In the genomic region with DNA sequence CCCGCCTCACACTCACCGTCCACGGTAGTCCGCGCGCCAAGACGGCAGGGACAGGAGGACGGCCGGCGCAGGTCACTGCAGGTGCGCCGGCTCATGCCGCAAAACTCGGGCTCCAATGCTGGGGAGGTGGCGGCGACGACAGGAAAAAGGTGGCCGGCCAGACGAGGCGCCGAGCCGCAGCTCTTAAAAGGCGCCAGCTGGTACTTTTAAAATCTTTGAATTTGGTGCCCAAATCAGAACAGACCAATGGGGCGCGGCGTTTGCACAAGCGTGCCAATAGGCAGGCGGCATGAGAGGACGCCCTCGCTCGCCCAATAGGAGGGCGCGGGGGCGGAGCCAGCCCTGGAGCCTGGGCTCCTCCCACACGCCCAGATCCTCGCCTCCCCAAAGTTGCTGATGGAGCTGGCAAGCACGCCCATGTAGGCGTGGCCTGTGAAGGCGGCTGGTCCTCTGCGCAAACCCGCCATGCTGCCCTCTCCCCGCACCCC, we compare ENCODE assay signal across 8 mouse cellular contexts. TPM values are rescaled to one million over a fixed set of nuclear protein-coding genes. Genes with fewer than 3 reads are reported as not detected.
DNase-seq lines count a peak whose midpoint lies in the region; ATAC-seq and TF ChIP-seq lines count a peak whose summit lies in the region.

TSS of gene Fbxo5 (minus strand) at position 358 of the 488 bp plus-strand sequence.

- peak; percentile 98 for DNase-seq in heart, adult 9 months (ENCODE audit: low spot score in 2 of 2)
- peak; percentile 91 for DNase-seq in liver, adult 2 months (ENCODE audit: extremely low read depth, low read depth, low spot score)
- peak; percentile 99 for DNase-seq in splenic B cell, adult 2 months (ENCODE audit: low read depth, low spot score)

- H3K4me2 ChIP-seq in embryonic facial prominence, embryonic 15.5 days (replicated peaks), result peak within 1 kb of the TSS; percentile 94
- peak within 1 kb of the TSS; percentile 71 for H3K4me2 ChIP-seq in kidney, embryonic 14.5 days (replicated peaks; ENCODE audit: low read depth, low read length)

- no peak for TF ChIP-seq POLR2A in bone marrow macrophage, adult 2 months (IDR thresholded peaks at IDR 0.05; ENCODE audit: borderline replicate concordance, low read depth, low read length)
- no peak for TF ChIP-seq POLR2A in liver, adult 2 months (IDR thresholded peaks at IDR 0.05; ENCODE audit: extremely low read depth, insufficient read depth, low read length)

- no peak for TF ChIP-seq CTCF in C2C12 (IDR thresholded peaks at IDR 0.05; ENCODE audit: control insufficient read depth, insufficient read depth, insufficient read length)
- TF ChIP-seq CTCF in bone marrow macrophage, adult 2 months (IDR thresholded peaks at IDR 0.05; ENCODE audit: low read depth, low read length), result no peak
- no peak for TF ChIP-seq CTCF in liver, adult 2 months (IDR thresholded peaks at IDR 0.05; ENCODE audit: low read depth, low read length)

- peak within 1 kb of the TSS; percentile 92 for H3ac ChIP-seq in C2C12 (ENCODE audit: control insufficient read depth, insufficient read length, low read depth)

- H3K79me3 ChIP-seq in C2C12 (ENCODE audit: low read depth), result peaks cover 47% of the 10 kb centered on the region

- H3K4me1 ChIP-seq in bone marrow macrophage, adult 2 months (ENCODE audit: control insufficient read depth, insufficient read depth, low read length), result peaks cover 20% of the 10 kb centered on the region
- H3K4me1 ChIP-seq in embryonic facial prominence, embryonic 15.5 days, result peaks cover 26% of the 10 kb centered on the region
- H3K4me1 ChIP-seq in kidney, embryonic 14.5 days (ENCODE audit: control insufficient read depth, insufficient read depth, low read length), result peaks cover 9% of the 10 kb centered on the region
- H3K4me1 ChIP-seq in liver, adult 2 months (ENCODE audit: control insufficient read depth, insufficient read depth, low read length), result peaks cover 5% of the 10 kb centered on the region

- peak within 1 kb of the TSS; percentile 85 for H3K4me3 ChIP-seq in C2C12 (ENCODE audit: insufficient read depth, poor library complexity, severe bottlenecking)
- peak within 1 kb of the TSS; percentile 95 for H3K4me3 ChIP-seq in bone marrow macrophage, adult 2 months (ENCODE audit: insufficient read depth, low read length)
- peak within 1 kb of the TSS; percentile 80 for H3K4me3 ChIP-seq in embryonic facial prominence, embryonic 15.5 days (replicated peaks)
- peak within 1 kb of the TSS; percentile 87 for H3K4me3 ChIP-seq in kidney, embryonic 14.5 days (ENCODE audit: low read length)
- H3K4me3 ChIP-seq in liver, adult 2 months (ENCODE audit: insufficient read depth, low read depth, low read length), result peak within 1 kb of the TSS; percentile 75

- H3K79me2 ChIP-seq in C2C12 (ENCODE audit: control insufficient read depth, insufficient read depth), result peaks cover 50% of the 10 kb centered on the region
- H3K79me2 ChIP-seq in liver, adult 2 months (ENCODE audit: control insufficient read depth, insufficient read depth, low read length), result peaks cover 8% of the 10 kb centered on the region; the same call in 1 of the 2 replicates

- peak within 1 kb of the TSS; percentile 91 for H3K27ac ChIP-seq in bone marrow macrophage, adult 2 months (ENCODE audit: insufficient read depth, low read depth, low read length)
- peak within 1 kb of the TSS; percentile 93 for H3K27ac ChIP-seq in embryonic facial prominence, embryonic 15.5 days (replicated peaks)
- peak within 1 kb of the TSS; percentile 88 for H3K27ac ChIP-seq in kidney, embryonic 14.5 days (ENCODE audit: low read depth, low read length)
- H3K27ac ChIP-seq in liver, adult 2 months (replicated peaks; ENCODE audit: insufficient read depth, low read depth, low read length), result peak within 1 kb of the TSS; percentile 79

- peak; percentile 96 for ATAC-seq in embryonic facial prominence, embryonic 15.5 days (ENCODE audit: insufficient number of reproducible peaks, low FRiP score, low TSS enrichment, low read depth)
- ATAC-seq in kidney, embryonic 14.5 days (ENCODE audit: low FRiP score, low TSS enrichment), result peak; percentile 94
- peak; percentile 96 for ATAC-seq in monocyte, adult 5-6 weeks (replicated peaks; ENCODE audit: insufficient number of reproducible peaks, low FRiP score, low TSS enrichment, poor library complexity, severe bottlenecking)

- H3K9ac ChIP-seq in embryonic facial prominence, embryonic 15.5 days, result peak within 1 kb of the TSS; percentile 50
- peak within 1 kb of the TSS; percentile 85 for H3K9ac ChIP-seq in kidney, embryonic 14.5 days (ENCODE audit: low read depth, low read length)
- H3K9ac ChIP-seq in liver, adult 2 months (ENCODE audit: low read depth, low read length), result peak within 1 kb of the TSS; percentile 62

- no peaks in the 10 kb centered on the region for H3K27me3 ChIP-seq in C2C12 (ENCODE audit: control insufficient read depth, insufficient read depth, insufficient read length)
- H3K27me3 ChIP-seq in embryonic facial prominence, embryonic 15.5 days, result no peaks in the 10 kb centered on the region
- H3K27me3 ChIP-seq in kidney, embryonic 14.5 days (ENCODE audit: control insufficient read depth, insufficient read depth, low read length), result no peaks in the 10 kb centered on the region
- no peaks in the 10 kb centered on the region for H3K27me3 ChIP-seq in liver, adult 2 months (ENCODE audit: control insufficient read depth, insufficient read depth, low read length)
- no peaks in the 10 kb centered on the region for H3K27me3 ChIP-seq in splenic B cell, adult 2 months (ENCODE audit: control insufficient read depth, insufficient read depth, low read length, poor library complexity, severe bottlenecking)

- WGBS in embryonic facial prominence, embryonic 15.5 days, result under 1% methylated on average over 41 of the region's 42 CpGs
- WGBS in kidney, embryonic 14.5 days, result under 1% methylated on average over 39 of the region's 42 CpGs
- under 1% methylated on average over 42 of the region's 42 CpGs for WGBS in liver, adult 2 months

- peaks cover 43% of the 10 kb centered on the region for H3K36me3 ChIP-seq in C2C12 (ENCODE audit: control insufficient read depth, insufficient read depth)
- peaks cover 19% of the 10 kb centered on the region for H3K36me3 ChIP-seq in embryonic facial prominence, embryonic 15.5 days
- peaks cover 26% of the 10 kb centered on the region for H3K36me3 ChIP-seq in kidney, embryonic 14.5 days (ENCODE audit: control insufficient read depth, insufficient read depth, low read length)
- H3K36me3 ChIP-seq in liver, adult 2 months (ENCODE audit: control insufficient read depth, insufficient read depth, low read length), result peaks cover 12% of the 10 kb centered on the region
- H3K36me3 ChIP-seq in splenic B cell, adult 2 months (ENCODE audit: control insufficient read depth, insufficient read depth, low read length, poor library complexity, severe bottlenecking), result peaks cover 8% of the 10 kb centered on the region

- no peaks in the 10 kb centered on the region for H3K9me3 ChIP-seq in embryonic facial prominence, embryonic 15.5 days (replicated peaks)
- no peaks in the 10 kb centered on the region for H3K9me3 ChIP-seq in kidney, embryonic 14.5 days (ENCODE audit: control insufficient read depth, low read length)

TF ChIP-seq in C2C12, 6 proteins besides CTCF, POLR2A, EP300 and RAD21:
- TF ChIP-seq USF1 (IDR thresholded peaks at IDR 0.05; ENCODE audit: low read depth) (no peak), CEBPB (IDR thresholded peaks at IDR 0.05; ENCODE audit: low read depth) (no peak), MYOG (IDR thresholded peaks at IDR 0.05; ENCODE audit: control insufficient read depth, extremely low read depth, insufficient read length) (no peak), FOSL1 (IDR thresholded peaks at IDR 0.05; ENCODE audit: insufficient read depth, low read length, poor library complexity, severe bottlenecking) (no peak), MAX (IDR thresholded peaks at IDR 0.05) (no peak), MYOD1 (IDR thresholded peaks at IDR 0.05; ENCODE audit: control insufficient read depth, insufficient read length, low read depth) (no peak)

RNA-seq across cellular contexts. Expression of gene Fbxo5, which starts in this region (rescaled TPM):
- polyA plus RNA-seq in C2C12 (2012; fragmentation: generic; extraction: Trizol), result 19.9 TPM
- 23.1 and 26.2 TPM in 2 replicates for polyA plus RNA-seq in bone marrow macrophage, adult 2 months (2012; ENCODE audit: insufficient read depth, insufficient read length, missing spikeins)
- polyA plus RNA-seq in embryonic facial prominence, embryonic 15.5 days (2015; fragmentation: Nextera tagmentation; extraction: Ambion mirVana), result 51.4 and 53.4 TPM in 2 replicates
- 79.0 and 85.1 TPM in 2 replicates for polyA plus RNA-seq in kidney, embryonic 14.5 days (2014; fragmentation: Nextera tagmentation; extraction: Ambion mirVana)
- total RNA-seq in liver, adult 2 months (2014; rRNA removed), result 0.67 and 0.83 TPM in 2 replicates
- polyA plus RNA-seq in liver, adult 2 months (2012; rRNA removed), result 0.20 and 0.39 TPM in 2 replicates
- total RNA-seq in monocyte, adult 5-6 weeks (2017), result 4.9 to 5.9 TPM (median 5.1 TPM) in 3 replicates

Comparison
In these comparisons a context has a peak if more than half of its experiments do, and no peak if none do; other contexts are left out.
1. Peak in every context shown above with its lines: DNase-seq, ATAC-seq, H3K4me3 ChIP-seq and H3K27ac ChIP-seq.
2. RNA of gene Fbxo5 (polyA plus RNA-seq): 79.0 to 85.1 TPM in kidney, embryonic 14.5 days, 51.4 to 53.4 TPM in embryonic facial prominence, embryonic 15.5 days, 23.1 to 26.2 TPM in bone marrow macrophage, adult 2 months and 19.9 TPM in C2C12 (single experiment); 0.20 to 0.39 TPM in liver, adult 2 months; every median in the first group is over 10 times any median in the second.
3. Peak in DNase-seq, H3K4me3 ChIP-seq, H3K27ac ChIP-seq and H3K9ac ChIP-seq in liver, adult 2 months; RNA of the gene not detected or under 1 TPM.